ENCODE assay signal across 8 mouse cellular contexts in genomic region chr2:103690425-103690824, GRCm38 (mm10).
A peak's percentile ranks its signal among the peaks of the same experiment; 100 is the strongest.
DNase-seq lines count a peak whose midpoint lies in the region; ATAC-seq lines count a peak whose summit lies in the region.

No protein-coding gene starts in this region.

- ATAC-seq in forebrain, embryonic 15.5 days (replicated peaks): peak; percentile 88
- ATAC-seq in hindbrain, embryonic 11.5 days (ENCODE audit: low FRiP score): peak; percentile 67
- no peak for ATAC-seq in CD4-positive, CD25-positive, alpha-beta regulatory T cell, adult 4 months

- H3K36me3 ChIP-seq in forebrain, embryonic 15.5 days: no peaks in the 10 kb centered on the region
- H3K36me3 ChIP-seq in hindbrain, embryonic 11.5 days (ENCODE audit: control insufficient read depth, insufficient read depth, low read length): no peaks in the 10 kb centered on the region

- no peak overlapping the region for H3K9ac ChIP-seq in forebrain, embryonic 15.5 days (replicated peaks)
- no peak overlapping the region for H3K9ac ChIP-seq in hindbrain, embryonic 11.5 days (ENCODE audit: low read depth, low read length)

- no peak overlapping the region for H3K4me3 ChIP-seq in forebrain, embryonic 15.5 days
- no peak overlapping the region for H3K4me3 ChIP-seq in hindbrain, embryonic 11.5 days (ENCODE audit: low read depth, low read length)

- 5% methylated on average over 6 of the region's 6 CpGs for WGBS in forebrain, embryonic 15.5 days
- WGBS in hindbrain, embryonic 11.5 days: 22% methylated on average over 6 of the region's 6 CpGs

- no peak overlapping the region for H3K4me2 ChIP-seq in forebrain, embryonic 15.5 days (replicated peaks)
- H3K4me2 ChIP-seq in hindbrain, embryonic 11.5 days (replicated peaks; ENCODE audit: low read depth, low read length): no peak overlapping the region

- H3K27me3 ChIP-seq in forebrain, embryonic 15.5 days: no peaks in the 10 kb centered on the region
- H3K27me3 ChIP-seq in hindbrain, embryonic 11.5 days (ENCODE audit: control insufficient read depth, insufficient read depth, low read length): no peaks in the 10 kb centered on the region

- no peaks in the 10 kb centered on the region for H3K9me3 ChIP-seq in forebrain, embryonic 15.5 days
- H3K9me3 ChIP-seq in hindbrain, embryonic 11.5 days (ENCODE audit: control insufficient read depth, low read length): no peaks in the 10 kb centered on the region

- H3K27ac ChIP-seq in forebrain, embryonic 15.5 days (replicated peaks): peak overlapping the region; percentile 54
- 0 out of 2 replicates have a peak overlapping the region, but pooled peaks have one; percentile 0 for H3K27ac ChIP-seq in hindbrain, embryonic 11.5 days (ENCODE audit: low read depth, low read length)

- H3K4me1 ChIP-seq in forebrain, embryonic 15.5 days: peaks cover 16% of the 10 kb centered on the region
- peaks cover 6% of the 10 kb centered on the region; the same call in 1 of the 2 replicates for H3K4me1 ChIP-seq in hindbrain, embryonic 11.5 days (replicated peaks; ENCODE audit: control insufficient read depth, insufficient read depth, low read length)

- peak; percentile 20 to 37 for DNase-seq in right cerebral cortex, adult 2 months (ENCODE audit: low spot score in 2 of 2)
- no peak for DNase-seq in right cerebral cortex, postnatal 25 days
- DNase-seq in hindbrain, embryonic 11.5 days (ENCODE audit: low spot score): peak; percentile 18
- peak; percentile 54 to 75 for DNase-seq in lung, postnatal 4 days
- DNase-seq in yolk sac, embryonic 10.5 days (ENCODE audit: low spot score): no peak
- DNase-seq in urinary bladder, adult 2 months (ENCODE audit: low spot score): no peak

Comparison
In these comparisons a context has a peak if more than half of its experiments do, and no peak if none do; other contexts are left out.
1. DNase-seq: peak in right cerebral cortex, adult 2 months (2 of 2), hindbrain, embryonic 11.5 days (single experiment) and lung, postnatal 4 days (2 of 2); none in right cerebral cortex, postnatal 25 days (single experiment), yolk sac, embryonic 10.5 days (single experiment) and urinary bladder, adult 2 months (single experiment).